Mouse (Mus musculus) forebrain, embryonic 14.5 days (tissue): ENCODE measurements at regions not wholly inside any gene's neighbourhood (a gene's known extent, or its start where the extent isn't known, plus 50 kb on each side); places are given as distances from the start of the nearest gene placed in this dataset.
A peak's percentile ranks its signal among the peaks of the same experiment; 100 is the strongest.

Source experiments
- ATAC-seq: fragments of 200-750 bp; cut with Nextera tagmentation; 2 replicates; pipeline ENCODE4 v1.8.0; 2017; ENCODE audit warnings: mild to moderate bottlenecking, moderate library complexity
- DNase-seq: peaks from one replicate; pipeline ENCODE4 v3.0.0-alpha.2; 2015; ENCODE audit warnings: low spot score
- H3K27ac ChIP-seq: fragments of 300-500 bp; sonication (generic); 2 replicates; pipeline ENCODE4 v1.5.1; 2014; ENCODE audit warnings: low read depth, mild to moderate bottlenecking, control low read depth, low read length, moderate library complexity
- H3K27me3 ChIP-seq: fragments of 300-500 bp; sonication (generic); replicated peaks from 2 replicates; pipeline ENCODE4 v1.6.1; 2014; ENCODE audit warnings: low read length, control low read depth, mixed read lengths; ENCODE audit not compliant: control insufficient read depth, insufficient read depth
- H3K36me3 ChIP-seq: fragments of 300-500 bp; sonication (generic); 2 replicates; pipeline ENCODE4 v1.6.1; 2014; ENCODE audit warnings: low read length, control low read depth; ENCODE audit not compliant: control insufficient read depth, insufficient read depth
- H3K4me1 ChIP-seq: fragments of 300-500 bp; sonication (generic); 2 replicates; pipeline ENCODE4 v1.6.1; 2014; ENCODE audit warnings: antibody characterized with exemption, low read length, control low read depth; ENCODE audit not compliant: control insufficient read depth, insufficient read depth
- H3K4me2 ChIP-seq: fragments of 300-500 bp; sonication (generic); 2 replicates; pipeline ENCODE4 v1.6.1; 2014; ENCODE audit warnings: mild to moderate bottlenecking, control low read depth, low read length
- H3K4me3 ChIP-seq: fragments of 300-500 bp; sonication (generic); 2 replicates; pipeline ENCODE4 v1.5.1; 2014; ENCODE audit warnings: low read depth, low read length, control low read depth
- H3K9ac ChIP-seq: fragments of 300-500 bp; sonication (generic); 2 replicates; pipeline ENCODE4 v1.6.1; 2014; ENCODE audit warnings: mild to moderate bottlenecking, low read length, control low read depth, moderate library complexity
- H3K9me3 ChIP-seq: fragments of 300-500 bp; sonication (generic); replicated peaks from 2 replicates; pipeline ENCODE4 v1.6.1; 2016; ENCODE audit warnings: low read length, control low read depth, mixed read lengths; ENCODE audit not compliant: control insufficient read depth
- WGBS: fragments of 180-500 bp; shearing (Covaris S2); extraction: QIAGEN DNeasy Blood & Tissue Kit; methylation state at CpG from one replicate; pipeline ENCODE4 v1.1.7; 2014; 5-methylcytosine and 5-hydroxymethylcytosine counted together

GRCm38 (mm10) chr4:62777436-62777835 lies 187.9 kb upstream of the Zfp618 start:
- 79% methylated on average over 7 of the region's 7 CpGs for WGBS
- H3K9me3 ChIP-seq: no peaks in the 10 kb centered on the region
- ATAC-seq (no peak), DNase-seq (no peak)
- peaks cover 2% of the 10 kb centered on the region; the same call in 1 of the 2 replicates for H3K4me1 ChIP-seq
- no peak overlapping the region for H3K9ac ChIP-seq
- H3K27ac ChIP-seq: no peak overlapping the region
- H3K36me3 ChIP-seq: no peaks in the 10 kb centered on the region
- no peak overlapping the region for H3K4me2 ChIP-seq
- no peak overlapping the region for H3K4me3 ChIP-seq
- H3K27me3 ChIP-seq: no peaks in the 10 kb centered on the region

- no peaks in the 10 kb centered on the region for H3K36me3 ChIP-seq
- H3K4me1 ChIP-seq: peaks cover 2% of the 10 kb centered on the region; the same call in 1 of the 2 replicates
- ATAC-seq (no peak), DNase-seq (no peak)
- H3K9ac ChIP-seq: no peak overlapping the region
- H3K4me2 ChIP-seq: no peak overlapping the region
- no peaks in the 10 kb centered on the region for H3K9me3 ChIP-seq
- H3K27me3 ChIP-seq: no peaks in the 10 kb centered on the region
- H3K4me3 ChIP-seq: no peak overlapping the region
- H3K27ac ChIP-seq: no peak overlapping the region
- WGBS: 88% methylated on average over 5 of the region's 5 CpGs
Measured at GRCm38 (mm10) chr4:62778621-62779020, 186.8 kb upstream of the Zfp618 start.

DNA sequence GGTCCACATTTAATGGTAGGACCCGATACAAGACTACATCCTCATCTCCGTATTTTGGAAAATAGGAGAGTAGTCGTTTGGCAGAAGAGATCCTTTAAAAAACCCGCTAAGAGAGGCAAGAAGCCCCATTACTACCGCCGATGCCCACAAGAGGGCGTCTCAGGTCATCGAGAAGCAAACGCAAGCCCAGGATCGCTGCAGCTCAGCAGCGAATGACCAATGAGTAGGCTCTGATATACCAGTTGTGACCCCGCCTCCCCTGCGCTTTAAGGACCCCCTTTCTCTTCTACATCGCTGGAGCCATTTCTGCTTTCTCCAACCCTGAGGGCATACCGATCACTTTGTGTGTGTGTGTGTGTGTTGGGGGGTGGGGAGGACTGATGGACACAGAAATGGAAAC lies 185.0 kb upstream of the Zfp618 start:
- WGBS: under 1% methylated on average over 15 of the region's 15 CpGs
- Histone ChIP-seq H3K9me3 (no peaks in the 10 kb centered on the region), H3K27ac (no peak overlapping the region), H3K4me1 (peaks cover 2% of the 10 kb centered on the region; the same call in 1 of the 2 replicates), H3K36me3 (no peaks in the 10 kb centered on the region), H3K27me3 (no peaks in the 10 kb centered on the region), H3K4me2 (peak overlapping the region; percentile 61), H3K4me3 (peak overlapping the region; percentile 26), H3K9ac (peak overlapping the region; percentile 56)
- peak; percentile 96 for DNase-seq
- peak; percentile 91 for ATAC-seq

- Histone ChIP-seq H3K9me3 (no peaks in the 10 kb centered on the region), H3K4me2 (peak overlapping the region; percentile 61), H3K27ac (no peak overlapping the region), H3K4me3 (peak overlapping the region; percentile 26), H3K4me1 (peaks cover 2% of the 10 kb centered on the region; the same call in 1 of the 2 replicates), H3K27me3 (no peaks in the 10 kb centered on the region), H3K36me3 (no peaks in the 10 kb centered on the region), H3K9ac (peak overlapping the region; percentile 56)
- WGBS: 45% methylated on average over 11 of the region's 11 CpGs
- no peak for DNase-seq
- peak; percentile 58 for ATAC-seq
Measured at GRCm38 (mm10) chr4:62780837-62781236, 184.5 kb upstream of the Zfp618 start.

GRCm38 (mm10) chr4:62781309-62781800 lies 184.0 kb upstream of the Zfp618 start:
- 0 out of 2 replicates have a peak overlapping the region, but pooled peaks have one; percentile 56 for H3K9ac ChIP-seq
- peaks cover 2% of the 10 kb centered on the region; the same call in 1 of the 2 replicates for H3K4me1 ChIP-seq
- ATAC-seq (no peak), DNase-seq (no peak)
- H3K27me3 ChIP-seq: no peaks in the 10 kb centered on the region
- no peaks in the 10 kb centered on the region for H3K9me3 ChIP-seq
- H3K27ac ChIP-seq: no peak overlapping the region
- H3K4me3 ChIP-seq: no peak overlapping the region
- WGBS: 41% methylated on average over 8 of the region's 8 CpGs
- no peaks in the 10 kb centered on the region for H3K36me3 ChIP-seq
- peak overlapping the region; percentile 61; the same call in 1 of the 2 replicates for H3K4me2 ChIP-seq

GRCm38 (mm10) chr4:62785711-62786110 lies 179.7 kb upstream of the Zfp618 start:
- peaks cover 2% of the 10 kb centered on the region; the same call in 1 of the 2 replicates for H3K4me1 ChIP-seq
- no peaks in the 10 kb centered on the region for H3K36me3 ChIP-seq
- no peak for ATAC-seq
- H3K9me3 ChIP-seq: no peaks in the 10 kb centered on the region
- H3K4me2 ChIP-seq: no peak overlapping the region
- 88% methylated on average over 7 of the region's 7 CpGs for WGBS
- no peak overlapping the region for H3K9ac ChIP-seq
- no peak for DNase-seq
- H3K27me3 ChIP-seq: no peaks in the 10 kb centered on the region
- H3K4me3 ChIP-seq: no peak overlapping the region
- no peak overlapping the region for H3K27ac ChIP-seq

GRCm38 (mm10) chr4:62789696-62790095 lies 175.7 kb upstream of the Zfp618 start:
- no peaks in the 10 kb centered on the region for H3K9me3 ChIP-seq
- H3K27ac ChIP-seq: no peak overlapping the region
- no peaks in the 10 kb centered on the region for H3K27me3 ChIP-seq
- no peak overlapping the region for H3K9ac ChIP-seq
- ATAC-seq (no peak), DNase-seq (no peak)
- H3K4me2 ChIP-seq: no peak overlapping the region
- no peaks in the 10 kb centered on the region for H3K4me1 ChIP-seq
- no peaks in the 10 kb centered on the region for H3K36me3 ChIP-seq
- H3K4me3 ChIP-seq: no peak overlapping the region
- WGBS: 69% methylated on average over 4 of the region's 4 CpGs

DNA sequence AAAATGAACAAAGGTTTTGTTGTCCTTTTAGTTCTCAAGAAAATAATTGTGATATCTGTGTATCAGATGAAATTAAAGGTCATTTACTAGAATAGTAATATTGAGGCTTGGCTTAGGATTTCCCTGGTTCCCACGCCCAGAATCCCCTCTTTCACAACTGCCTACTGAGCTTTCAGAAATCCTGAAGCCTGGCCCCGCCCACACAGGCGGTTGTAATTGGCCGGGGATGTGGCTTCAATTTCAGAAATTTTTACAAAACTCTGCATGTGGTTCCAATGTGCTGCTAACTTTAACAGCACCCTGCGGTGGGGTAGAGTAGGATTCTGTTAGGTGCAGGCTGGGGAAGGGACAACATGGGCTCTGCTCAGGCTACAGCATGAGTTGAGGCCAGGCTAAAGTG lies 171.8 kb upstream of the Zfp618 start:
- ATAC-seq: no peak
- no peaks in the 10 kb centered on the region for H3K9me3 ChIP-seq
- no peak overlapping the region for H3K9ac ChIP-seq
- H3K4me1 ChIP-seq: no peaks in the 10 kb centered on the region
- no peaks in the 10 kb centered on the region for H3K36me3 ChIP-seq
- no peak for DNase-seq
- WGBS: 65% methylated on average over 5 of the region's 5 CpGs
- no peak overlapping the region for H3K4me3 ChIP-seq
- no peak overlapping the region for H3K27ac ChIP-seq
- no peaks in the 10 kb centered on the region for H3K27me3 ChIP-seq
- H3K4me2 ChIP-seq: no peak overlapping the region

DNA sequence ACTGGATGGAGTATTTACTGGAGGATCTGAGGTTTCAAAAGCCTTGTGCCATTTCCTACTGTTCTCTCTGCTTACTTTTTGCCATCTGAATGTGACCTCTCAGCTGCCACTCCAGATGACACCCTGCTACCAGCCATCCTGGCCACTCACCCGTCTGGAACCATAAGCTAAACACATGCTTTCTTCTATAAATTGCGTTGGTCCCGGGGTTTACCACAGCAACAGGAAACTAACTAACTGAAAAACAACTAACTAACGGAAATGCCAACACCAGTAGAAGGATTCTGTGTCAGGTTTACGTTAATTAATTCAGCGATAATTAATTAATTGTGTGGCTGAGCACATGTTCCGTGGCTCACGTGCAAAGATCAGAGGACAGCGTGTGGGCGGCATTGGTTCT lies 169.8 kb upstream of the Zfp618 start:
- H3K27me3 ChIP-seq: no peaks in the 10 kb centered on the region
- H3K36me3 ChIP-seq: no peaks in the 10 kb centered on the region
- no peak for DNase-seq
- H3K4me1 ChIP-seq: no peaks in the 10 kb centered on the region
- ATAC-seq: no peak
- H3K9me3 ChIP-seq: no peaks in the 10 kb centered on the region
- H3K9ac ChIP-seq: no peak overlapping the region
- H3K4me3 ChIP-seq: no peak overlapping the region
- no peak overlapping the region for H3K4me2 ChIP-seq
- no peak overlapping the region for H3K27ac ChIP-seq
- WGBS: 51% methylated on average over 10 of the region's 10 CpGs
